Mouse (Mus musculus) bone marrow macrophage, adult 2 months (primary cell): ENCODE data around the gene Emg1.

Experiments used
- CTCF ChIP-seq: IDR thresholded peaks from 2 replicates; pipeline ENCODE4 v1.5.1; 2012; ENCODE audit warnings: low read depth, mild to moderate bottlenecking, low read length, moderate library complexity
- POLR2A ChIP-seq: IDR thresholded peaks from 2 replicates; pipeline ENCODE4 v1.6.1; 2012; ENCODE audit warnings: mild to moderate bottlenecking, low read depth, low read length, borderline replicate concordance

DNA sequence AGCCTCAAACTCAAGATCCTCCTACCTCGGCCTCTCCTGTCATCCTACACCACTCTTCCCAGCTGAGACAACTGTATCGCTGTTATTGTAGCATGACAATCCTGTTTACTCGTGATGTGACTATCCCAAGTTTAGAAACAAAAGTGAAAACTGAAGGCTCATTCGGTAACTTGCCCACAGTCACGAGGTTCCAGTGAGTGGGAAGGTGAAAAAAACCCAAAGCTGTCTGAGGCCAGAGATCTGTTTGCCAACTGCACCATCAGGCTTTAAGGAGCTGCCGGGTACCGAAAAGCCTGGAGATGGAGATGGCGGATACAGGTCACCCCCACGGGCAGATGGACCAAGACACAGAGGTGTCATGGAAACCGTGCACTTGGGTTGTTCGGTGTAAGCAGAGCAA, 25.1 kb upstream of the Emg1 start:
- no peak for TF ChIP-seq CTCF
- no peak for TF ChIP-seq POLR2A
